Mouse (Mus musculus) thymus, adult 2 months (tissue): Measurements from ENCODE around the gene Smyd4.

Experiments used
- CTCF ChIP-seq: fragments of 200-500 bp; IDR thresholded peaks from 2 replicates; pipeline ENCODE4 v1.5.1; 2012; ENCODE audit warnings: mild to moderate bottlenecking, control low read depth, low read length, moderate library complexity, borderline replicate concordance; ENCODE audit not compliant: control insufficient read depth, poor library complexity, insufficient read depth; ENCODE audit errors: extremely low read depth
- POLR2A ChIP-seq: fragments of 200-500 bp; IDR thresholded peaks from 2 replicates; pipeline ENCODE4 v1.6.1; 2012; ENCODE audit warnings: mild to moderate bottlenecking, low read length, control low read depth, moderate library complexity; ENCODE audit not compliant: control insufficient read depth, poor library complexity, insufficient read depth; ENCODE audit errors: extremely low read depth

DNA sequence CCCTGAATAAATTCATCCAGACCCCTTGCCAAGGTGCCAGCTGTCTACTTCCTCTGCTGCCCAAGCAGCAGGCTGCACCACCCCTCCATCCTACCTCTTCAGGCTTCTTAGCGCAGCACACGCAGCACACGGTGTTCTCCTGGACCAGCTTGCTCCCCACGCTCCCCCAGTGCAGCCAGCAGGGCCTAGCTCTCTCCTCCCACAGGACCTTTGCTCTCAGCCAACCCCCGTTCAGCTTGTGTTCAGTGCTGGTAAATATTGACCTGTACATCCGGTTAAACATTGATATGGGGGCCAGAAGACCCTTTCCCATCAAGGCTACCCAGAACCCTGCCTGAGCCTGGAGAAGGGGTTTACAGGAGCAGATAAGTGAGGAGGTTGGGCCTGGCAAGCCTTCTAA, 91.1 kb downstream of the Smyd4 start, which contains the start of gene Serpinf2:
- TF ChIP-seq POLR2A (no peak), CTCF (no peak)
